Mouse (Mus musculus): ENCODE measurements at regions not wholly inside any gene's neighbourhood (a gene's known extent, or its start where the extent isn't known, plus 50 kb on each side); places are given as distances from the start of the nearest gene placed in this dataset.
A peak's percentile ranks its signal among the peaks of the same experiment; 100 is the strongest.

DNA sequence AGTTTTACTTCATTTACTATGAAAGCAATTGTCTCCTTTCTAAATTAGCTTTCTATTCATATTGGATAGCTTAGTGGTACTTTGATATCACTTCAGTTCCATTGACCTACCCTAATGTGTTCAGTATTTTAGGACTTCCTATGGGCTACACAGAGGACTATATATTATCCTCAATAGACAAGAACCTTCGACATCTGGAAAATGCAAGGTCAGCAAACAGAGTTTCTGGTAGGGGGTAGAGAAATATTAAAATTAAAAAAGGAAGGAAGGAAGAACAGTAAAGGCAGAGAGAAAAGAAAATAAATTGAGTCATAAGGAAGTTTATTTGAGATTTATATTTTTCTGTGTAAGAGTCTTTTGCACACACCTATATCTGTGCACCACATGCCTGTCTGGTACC, 107.4 kb upstream of the Insig1 start:
- no peak for DNase-seq (ENCODE audit: low spot score)
- intact Hi-C loops (cut with DNase I), result no loop called here

DNA sequence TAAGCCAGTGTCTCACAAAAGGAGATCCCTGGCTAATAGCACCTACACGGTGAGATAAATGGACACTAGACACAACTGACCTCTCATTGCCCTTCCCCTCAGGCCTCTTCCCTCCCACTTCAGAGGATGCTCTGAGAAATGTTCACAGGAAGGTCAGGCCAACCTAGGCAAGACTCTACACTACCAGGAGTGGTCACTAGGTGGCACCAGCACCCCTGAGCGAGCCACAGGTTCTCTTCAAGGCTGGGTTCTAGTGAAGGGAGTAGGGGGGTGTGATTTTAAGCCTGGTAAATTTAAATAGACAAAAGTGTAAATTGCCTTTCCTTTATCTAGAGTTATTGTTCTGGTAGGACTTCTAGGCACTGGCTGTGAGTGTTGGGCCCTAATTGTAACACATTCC, 76.0 kb upstream of the Insig1 start:
- peak; percentile 14 for DNase-seq (ENCODE audit: low spot score)

DNA sequence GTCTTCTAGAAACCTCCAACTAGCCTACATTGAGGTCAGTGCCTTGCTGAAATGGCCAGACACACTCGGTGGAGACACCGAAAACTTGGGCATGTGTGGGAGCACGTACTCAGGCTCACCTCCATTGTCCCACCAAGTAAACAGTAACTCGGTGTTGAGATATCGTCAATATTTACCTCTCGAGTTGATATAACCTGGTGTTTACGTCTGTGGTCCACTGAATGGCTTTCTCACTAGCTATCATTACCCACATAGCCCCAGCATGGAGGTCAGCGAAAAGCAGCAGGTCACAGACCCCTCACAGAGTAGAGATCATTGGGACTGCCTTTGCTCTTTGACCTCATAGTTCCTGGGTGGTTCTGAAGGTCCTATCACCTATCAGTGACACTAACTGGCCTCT, 73.4 kb upstream of the Insig1 start:
- no peak for DNase-seq (ENCODE audit: low spot score)
- intact Hi-C loops (cut with DNase I), result no loop called here

More for the DNA sequence above, 76.0 kb upstream of the Insig1 start:
- intact Hi-C loops (cut with DNase I), result loop anchor here (1.0 kb wide), 1 partner anchor 99 kb away; no protein-coding TSS in a partner anchor

DNA sequence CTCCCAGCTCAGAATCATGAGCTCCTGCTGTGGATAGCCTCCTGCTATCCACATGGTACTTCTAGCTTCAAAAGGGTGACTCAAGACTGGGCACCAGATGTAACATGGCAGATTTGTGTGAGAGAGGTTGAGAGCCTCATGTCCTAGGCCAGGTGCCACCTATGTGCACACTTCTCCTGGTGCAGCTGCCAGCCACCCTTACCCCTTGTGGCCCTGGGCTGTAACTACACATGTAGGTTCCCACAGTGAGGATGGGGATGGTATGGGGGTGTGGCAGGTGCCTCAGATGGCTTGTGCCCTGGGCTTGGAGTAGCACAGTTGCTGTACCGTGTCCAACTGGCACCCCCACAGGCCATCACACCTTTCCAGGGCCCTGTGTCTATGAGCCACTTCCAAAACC, 68.2 kb upstream of the Insig1 start:
- intact Hi-C loops (cut with DNase I), result loop anchor here (5.0 kb wide), 1 partner anchor 39 kb away; no protein-coding TSS in a partner anchor
- no peak for DNase-seq (ENCODE audit: low spot score)

DNA sequence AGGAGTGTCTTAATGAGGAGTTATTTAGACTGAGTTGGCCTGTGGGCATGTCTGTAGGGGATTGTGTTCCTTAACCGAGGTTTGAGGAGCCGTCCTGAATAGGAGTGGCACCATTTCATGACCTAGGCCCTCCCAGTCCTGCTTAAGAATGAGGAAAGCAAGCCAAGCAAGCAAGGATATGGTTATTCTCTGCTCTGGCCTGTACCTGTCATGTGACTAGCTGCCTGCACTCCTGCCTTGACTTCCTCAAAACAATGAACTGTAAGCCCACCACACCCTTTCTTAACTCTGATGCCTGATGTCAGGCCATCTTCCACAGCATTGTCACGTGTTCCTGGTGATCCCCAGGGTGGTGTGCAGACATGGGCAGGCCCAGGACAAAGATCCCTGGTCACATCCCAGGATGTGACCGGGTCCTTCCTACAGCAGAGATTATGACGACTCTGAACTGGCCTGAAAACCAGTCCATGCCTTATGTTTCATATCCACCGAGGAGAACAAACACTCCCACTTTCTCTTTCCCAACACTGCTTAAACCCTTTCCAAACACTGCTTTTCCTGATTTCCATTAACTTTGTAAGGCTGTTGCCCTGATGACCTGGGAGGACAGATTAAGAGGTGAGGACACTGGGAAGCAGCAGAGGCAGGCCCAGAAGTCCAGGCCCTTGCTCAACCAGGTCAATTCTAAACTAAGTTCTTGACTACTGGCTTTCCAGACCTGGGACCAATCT, 67.2 kb upstream of the Insig1 start:
- intact Hi-C loops (cut with DNase I), result loop anchor here (5.0 kb wide), 1 partner anchor 38 kb away; no protein-coding TSS in a partner anchor
- no peak for DNase-seq (ENCODE audit: low spot score)

DNA sequence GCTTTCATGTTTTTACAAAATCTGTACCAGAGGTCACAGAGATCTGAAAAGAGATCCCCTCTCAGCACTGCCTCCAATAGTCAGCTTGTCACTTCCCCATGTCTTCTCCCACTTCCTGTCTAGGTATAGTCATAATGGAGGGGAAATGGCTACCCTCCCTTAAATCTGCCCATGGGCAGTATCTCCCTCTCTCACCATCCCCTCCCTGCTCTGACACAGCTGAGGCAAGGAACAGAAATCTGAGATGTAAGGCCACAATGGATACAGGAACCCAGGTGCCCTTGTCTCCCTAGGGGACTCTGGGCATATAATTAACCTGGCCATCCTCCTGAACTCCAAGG, 66.7 kb upstream of the Insig1 start:
- intact Hi-C loops (cut with DNase I), result loop anchor here (5.0 kb wide), 1 partner anchor 38 kb away; no protein-coding TSS in a partner anchor
- DNase-seq (ENCODE audit: low spot score), result no peak

DNA sequence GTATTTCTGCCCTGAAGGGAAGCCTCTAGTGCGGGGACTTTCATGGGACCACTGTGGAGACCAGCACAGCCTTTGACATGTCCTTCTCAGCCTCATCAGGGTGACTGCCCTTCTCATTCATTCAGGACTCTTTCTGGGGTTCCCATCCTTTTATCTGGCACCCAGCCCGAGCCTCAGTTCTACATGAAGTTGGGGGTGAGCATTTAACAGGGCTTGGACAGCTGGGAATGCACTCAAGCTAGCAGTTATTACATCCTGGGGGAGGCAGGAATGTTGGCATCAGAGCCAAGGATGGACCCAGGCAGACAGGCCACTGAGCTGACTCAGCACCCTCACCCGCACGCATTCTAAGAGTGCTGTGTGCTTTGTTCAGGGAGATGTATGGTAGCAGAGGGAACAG, 61.8 kb upstream of the Insig1 start:
- no peak for DNase-seq (ENCODE audit: low spot score)
- intact Hi-C loops (cut with DNase I), result no loop called here

DNA sequence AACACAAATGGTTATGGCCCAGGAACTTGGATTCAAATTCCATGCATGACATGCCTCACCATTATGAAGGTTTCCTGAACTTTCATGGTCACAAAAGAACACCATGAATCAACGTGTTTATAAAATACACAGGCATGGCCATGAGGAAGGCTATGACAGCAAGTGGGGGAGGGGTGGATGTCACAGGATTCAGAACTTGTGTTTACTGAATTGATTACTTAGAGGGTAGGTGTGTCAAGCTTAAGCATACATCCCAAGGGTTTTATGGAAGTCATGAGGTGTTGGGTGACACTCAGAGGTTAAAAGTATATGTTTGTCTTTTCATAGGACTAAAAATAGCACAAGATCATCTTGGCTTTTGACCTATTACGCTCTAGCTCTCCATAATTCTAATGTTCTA, 61.3 kb upstream of the Insig1 start:
- intact Hi-C loops (cut with DNase I), result no loop called here
- DNase-seq (ENCODE audit: low spot score), result no peak

DNA sequence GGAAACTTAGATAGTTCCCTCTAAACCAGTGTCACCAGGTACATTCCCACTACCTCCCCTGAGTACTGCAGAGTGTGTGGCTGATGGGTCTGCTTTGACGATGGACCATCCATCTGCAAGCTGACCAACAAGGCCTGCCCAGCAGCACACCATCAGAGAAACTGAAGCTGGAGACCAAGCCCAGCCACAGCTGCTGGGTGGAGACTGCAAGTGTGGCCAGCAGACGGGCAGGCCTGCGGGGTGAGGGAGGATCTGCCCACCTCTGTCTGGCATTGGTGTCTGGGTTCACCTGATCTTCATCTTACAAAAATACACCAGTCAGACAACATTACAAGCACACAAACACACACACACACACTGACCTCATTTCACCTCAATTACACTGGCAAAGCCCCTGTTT, 60.6 kb upstream of the Insig1 start:
- DNase-seq (ENCODE audit: low spot score), result no peak
- intact Hi-C loops (cut with DNase I), result no loop called here

DNA sequence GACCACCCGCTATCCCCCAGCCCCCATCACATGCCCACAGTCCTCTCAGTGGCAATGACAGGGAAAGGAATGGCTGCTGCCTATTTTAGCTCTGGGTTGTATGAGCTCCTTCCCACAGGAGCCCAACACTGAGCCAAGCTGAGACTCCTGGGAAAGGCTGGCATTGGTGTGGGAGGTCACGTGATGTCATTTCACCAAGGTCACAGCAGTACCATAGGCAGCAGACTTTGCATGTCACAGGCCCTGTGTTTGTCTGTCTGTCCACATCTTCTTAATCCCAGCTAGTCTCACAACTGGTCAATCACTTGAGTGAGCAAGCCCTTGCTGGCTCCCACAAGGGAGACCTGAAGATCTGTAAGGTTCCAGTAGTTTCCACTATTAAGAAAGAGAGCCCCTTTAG, 58.7 kb upstream of the Insig1 start:
- no peak for DNase-seq (ENCODE audit: low spot score)
- intact Hi-C loops (cut with DNase I), result no loop called here

DNA sequence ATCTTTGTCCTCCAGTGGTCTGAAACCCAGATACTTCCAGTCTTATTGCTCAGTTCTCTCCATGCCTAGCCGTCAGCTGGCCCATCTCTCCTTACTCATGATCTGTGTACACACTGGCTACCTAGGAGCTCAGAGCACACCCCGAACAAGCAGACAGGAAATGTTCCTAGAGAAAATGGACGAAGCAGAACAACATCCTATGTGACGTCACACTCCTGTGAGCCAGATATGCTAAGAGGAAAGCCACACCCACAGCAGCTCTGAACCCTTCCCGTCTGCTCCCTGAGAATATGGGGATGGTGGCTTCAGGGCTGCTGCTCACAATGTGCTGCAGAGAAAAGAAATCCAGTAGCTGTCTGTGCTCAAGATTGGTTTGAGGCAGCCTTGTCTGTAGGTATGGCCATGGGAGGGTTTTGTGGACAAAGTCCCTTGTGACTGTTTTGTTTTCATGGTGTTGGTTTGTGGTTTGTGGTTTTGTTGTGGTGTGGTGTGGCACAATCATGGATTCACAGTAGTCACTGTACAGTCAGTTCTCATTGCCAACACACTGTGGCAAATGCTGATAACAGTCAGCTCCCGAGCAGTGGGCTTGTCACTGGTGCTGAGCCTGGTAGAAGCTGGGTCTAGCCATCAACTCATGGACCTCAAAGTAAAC, 57.4 kb upstream of the Insig1 start:
- no peak for DNase-seq (ENCODE audit: low spot score)
- intact Hi-C loops (cut with DNase I), result no loop called here

DNA sequence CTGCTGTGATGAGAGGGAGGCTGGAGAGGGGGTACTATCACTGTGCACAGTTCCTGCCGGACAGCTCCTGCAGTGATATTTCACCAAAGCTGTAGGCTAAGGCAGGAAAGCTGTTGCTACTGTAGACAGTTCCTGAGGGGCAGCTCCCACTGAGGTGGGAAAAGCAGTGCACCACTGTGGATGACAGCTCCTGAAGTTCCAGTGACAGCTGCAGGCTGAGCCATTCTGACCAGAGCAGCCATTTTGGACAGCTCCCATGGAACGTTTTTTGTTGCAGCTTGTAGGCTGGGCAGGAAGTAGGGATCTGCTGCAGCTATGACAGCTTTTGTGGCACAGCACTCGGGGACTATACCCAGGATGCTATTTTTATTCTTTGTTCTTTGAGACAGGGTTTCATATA, 51.3 kb upstream of the Insig1 start:
- DNase-seq (ENCODE audit: low spot score), result no peak
- intact Hi-C loops (cut with DNase I), result no loop called here
